Mouse (Mus musculus) c-Kit-negative CD71-positive TER-119-positive erythroid progenitor cells, embryonic 14.5 days (primary cell): Measurements from ENCODE around the gene Megf8.

Experiments
- DNase-seq: peaks from one replicate; pipeline ENCODE4 v3.0.0-alpha.2; 2013; ENCODE audit warnings: low read depth, low spot score

The Megf8 gene

GRCm38 (mm10) chr7:25334472-25334871, 17.5 kb downstream of the Megf8 start:
- DNase-seq = no peak

DNA sequence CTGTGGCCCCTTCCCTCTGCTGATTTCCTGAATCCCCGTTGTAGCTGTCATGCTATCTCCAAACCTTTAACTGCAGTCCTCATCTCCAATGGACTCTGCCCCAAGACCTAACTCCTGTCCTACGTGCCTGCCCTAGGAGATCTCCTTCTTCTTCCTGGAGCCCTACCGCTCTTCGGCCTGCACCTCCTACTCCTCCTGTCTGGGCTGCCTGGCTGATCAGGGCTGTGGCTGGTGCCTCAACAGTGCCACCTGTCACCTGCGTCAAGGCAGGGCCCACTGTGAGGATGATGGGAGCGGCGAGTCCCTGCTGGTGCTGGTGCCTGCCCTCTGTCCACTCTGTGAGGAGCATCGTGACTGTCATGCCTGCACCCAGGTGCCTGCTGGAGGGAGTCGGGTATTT, 22.4 kb downstream of the Megf8 start:
- no peak for DNase-seq

DNA sequence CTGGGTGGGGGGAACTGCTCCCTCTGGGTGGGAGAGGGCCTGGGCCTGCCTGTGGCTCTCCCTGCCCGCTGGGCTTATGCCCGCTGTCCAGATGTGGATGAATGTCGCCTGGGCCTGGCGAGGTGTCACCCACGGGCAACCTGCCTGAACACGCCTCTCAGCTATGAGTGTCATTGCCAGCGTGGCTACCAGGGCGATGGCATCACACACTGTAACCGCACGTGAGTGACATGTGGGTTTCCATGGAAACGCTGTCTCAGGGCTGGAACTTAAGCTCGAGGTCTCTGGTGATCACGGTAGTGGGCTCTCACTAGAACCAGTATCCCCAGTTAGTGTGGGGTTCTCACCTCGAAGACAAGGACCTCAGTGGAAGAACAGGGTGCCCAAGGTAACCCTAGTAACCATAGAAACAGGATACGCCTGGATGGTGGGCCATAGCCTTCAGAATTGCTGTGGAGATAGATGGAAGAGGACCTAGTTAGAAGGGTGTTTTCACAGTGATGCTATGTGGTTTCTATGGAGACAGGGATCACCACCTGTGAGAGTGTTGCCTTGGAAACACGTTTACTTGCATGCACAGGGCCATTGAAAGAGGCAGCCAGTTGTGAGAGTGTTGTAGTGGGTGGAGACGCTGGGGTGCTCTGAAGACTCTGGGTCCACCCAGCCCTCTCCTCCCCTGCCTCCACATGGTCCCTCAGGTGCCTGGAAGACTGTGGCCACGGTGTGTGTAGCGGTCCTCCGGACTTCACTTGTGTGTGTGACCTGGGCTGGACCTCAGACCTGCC, 24.2 kb downstream of the Megf8 start:
- DNase-seq = no peak

GRCm38 (mm10) chr7:25348861-25349260, 31.9 kb downstream of the Megf8 start:
- DNase-seq = no peak

- no peak for DNase-seq
These were observed 41.8 kb downstream of the Megf8 start for GRCm38 (mm10) chr7:25358721-25359206.

DNA sequence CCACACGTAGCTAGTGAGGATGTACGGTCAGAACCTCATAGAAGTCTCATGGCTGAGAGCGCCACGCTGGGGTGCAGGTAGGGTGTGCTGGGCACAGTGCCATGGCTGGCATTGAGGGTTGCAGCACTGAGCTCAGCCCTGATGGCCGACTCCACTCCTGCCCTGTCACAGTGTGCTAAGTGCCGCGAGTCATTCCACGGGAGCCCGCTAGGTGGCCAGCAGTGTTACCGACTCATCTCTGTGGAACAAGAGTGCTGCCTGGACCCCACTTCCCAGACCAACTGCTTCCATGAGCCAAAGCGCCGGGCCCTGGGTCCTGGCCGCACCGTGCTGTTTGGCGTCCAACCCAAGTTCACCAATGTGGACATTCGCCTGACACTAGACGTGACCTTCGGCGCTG, 46.2 kb downstream of the Megf8 start:
- DNase-seq = no peak

- no peak for DNase-seq
These were observed 46.7 kb downstream of the Megf8 start for GRCm38 (mm10) chr7:25363632-25364031.

DNA sequence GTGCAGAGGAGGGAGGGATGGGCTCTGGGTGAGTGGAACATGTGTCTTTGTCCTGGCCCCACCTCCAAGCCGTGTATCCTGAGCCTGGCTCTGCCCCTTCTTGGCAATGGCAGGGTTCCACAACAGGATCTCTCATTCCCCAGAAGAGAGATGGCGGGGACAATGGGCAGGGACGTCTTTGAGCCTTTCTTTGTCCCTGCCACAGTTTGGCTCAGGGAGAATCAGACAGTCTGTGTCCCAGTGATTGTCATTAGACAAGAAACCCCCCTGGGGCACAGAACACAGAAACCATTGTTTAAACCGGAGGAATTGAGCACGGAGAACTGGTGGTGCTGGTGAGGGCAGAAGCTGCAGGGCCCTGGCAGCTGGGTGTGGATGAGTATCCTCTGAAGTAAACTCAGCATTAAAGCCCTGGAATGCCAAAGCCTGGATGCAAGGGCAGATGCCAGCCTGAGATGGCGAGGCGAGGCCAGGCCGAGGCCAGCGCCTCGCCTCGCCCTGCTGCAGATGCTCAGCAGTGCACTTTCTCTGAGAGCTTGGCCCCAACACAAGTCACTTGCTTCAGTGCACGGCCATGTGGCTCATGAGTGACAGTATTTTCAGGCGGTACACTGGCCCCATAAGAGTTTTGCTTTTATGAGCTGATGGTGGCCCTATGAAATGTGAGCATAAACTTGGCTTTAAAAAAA, 49.1 kb downstream of the Megf8 start:
- no peak for DNase-seq

GRCm38 (mm10) chr7:25367632-25368293, 50.8 kb downstream of the Megf8 start:
- DNase-seq = no peak

DNA sequence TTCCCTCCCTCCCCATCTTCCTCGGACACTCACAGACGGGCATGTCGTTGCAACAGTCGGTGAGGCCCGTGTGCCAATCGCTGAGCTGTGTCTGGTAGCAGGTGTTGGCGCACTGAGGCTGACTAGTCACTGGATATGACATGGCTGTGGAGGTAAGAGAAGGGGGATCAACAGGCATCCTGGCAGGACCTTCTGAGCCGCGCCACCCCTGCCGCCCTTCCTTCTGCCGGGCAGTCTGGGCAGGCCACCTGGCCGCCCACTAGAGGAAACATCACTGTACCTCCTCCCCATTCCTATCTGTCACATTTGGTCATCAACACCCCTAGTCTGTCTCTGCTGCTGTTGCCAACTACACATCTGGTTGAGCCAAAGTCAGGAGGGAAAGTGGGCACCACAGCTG, 51.4 kb downstream of the Megf8 start:
- DNase-seq = no peak

DNA sequence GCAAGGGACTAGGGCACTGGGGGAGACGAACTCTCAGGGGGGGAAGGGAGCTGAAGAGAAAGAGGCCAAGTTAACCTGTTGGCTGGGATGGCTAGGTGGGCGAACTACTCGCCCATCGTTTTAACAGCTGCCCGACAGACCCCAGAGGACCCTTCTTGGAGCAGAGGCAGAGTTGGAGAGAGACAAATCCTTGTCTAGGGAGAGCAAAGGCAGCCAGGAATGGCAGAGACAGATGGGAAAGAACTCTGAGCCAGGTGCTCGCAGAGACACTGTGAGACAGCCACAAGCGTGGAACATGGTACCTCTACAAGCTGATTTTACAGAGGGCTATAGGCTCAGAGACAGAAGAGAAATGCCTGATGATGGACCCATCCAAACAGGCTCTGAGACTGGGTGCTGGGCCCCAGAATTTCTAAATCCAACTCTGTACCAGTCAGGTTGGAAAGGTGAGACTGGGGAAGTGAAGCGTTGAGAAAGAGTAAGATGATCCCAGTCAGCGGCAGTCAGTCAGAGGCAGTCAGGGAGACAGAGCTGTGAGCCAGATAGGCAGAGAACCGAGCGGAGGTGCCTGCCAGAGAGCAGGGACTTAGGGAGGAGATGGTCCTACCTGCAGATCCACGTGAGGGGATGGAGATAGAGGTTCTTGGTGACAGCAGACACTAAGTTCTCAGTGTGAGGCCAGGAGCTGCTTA, 52.2 kb downstream of the Megf8 start, which contains the start of gene Cnfn:
Cnfn (minus strand) TSS at position 667 of the 692 bp plus-strand sequence.
- DNase-seq = no peak

DNA sequence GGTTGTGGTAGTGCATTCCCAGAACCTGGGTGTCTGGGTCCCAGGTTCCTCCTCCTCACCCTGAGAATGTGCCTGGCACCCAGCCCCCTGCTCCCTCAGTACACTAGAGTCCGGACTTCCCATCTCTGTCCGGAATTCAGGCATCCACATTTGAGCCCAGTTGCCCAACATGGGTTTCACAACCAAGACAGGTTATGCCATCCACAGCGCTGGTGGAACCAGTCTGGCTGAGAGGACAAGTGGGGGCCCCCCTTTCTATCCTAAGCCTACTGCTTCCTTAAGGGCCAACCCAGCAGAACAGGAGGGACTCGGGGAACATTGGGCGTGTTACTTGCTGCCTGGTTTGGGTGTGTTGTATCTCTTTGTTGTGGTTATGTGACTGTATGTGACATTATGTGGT, 55.5 kb downstream of the Megf8 start:
- no peak for DNase-seq

DNA sequence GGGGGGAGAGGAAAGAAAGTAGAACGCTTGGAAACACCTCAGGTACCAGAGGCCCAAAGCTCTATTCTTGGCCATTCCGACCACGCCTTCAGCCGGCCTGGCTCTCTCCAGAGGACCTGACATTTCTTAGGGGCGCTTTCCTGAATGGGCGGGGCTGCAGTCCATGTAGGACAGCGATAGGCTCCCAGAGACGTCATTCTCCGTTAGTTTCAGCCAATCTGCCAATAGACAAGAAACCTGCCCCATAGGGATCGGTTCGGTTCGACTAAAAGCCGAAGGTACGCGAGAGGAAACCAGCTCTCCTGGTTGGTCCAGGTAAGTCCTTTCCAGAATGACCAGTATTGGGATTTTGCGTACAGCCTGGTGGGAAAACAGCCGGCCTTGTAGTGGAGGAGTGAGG, 59.6 kb downstream of the Megf8 start:
- DNase-seq = peak; percentile 28

DNA sequence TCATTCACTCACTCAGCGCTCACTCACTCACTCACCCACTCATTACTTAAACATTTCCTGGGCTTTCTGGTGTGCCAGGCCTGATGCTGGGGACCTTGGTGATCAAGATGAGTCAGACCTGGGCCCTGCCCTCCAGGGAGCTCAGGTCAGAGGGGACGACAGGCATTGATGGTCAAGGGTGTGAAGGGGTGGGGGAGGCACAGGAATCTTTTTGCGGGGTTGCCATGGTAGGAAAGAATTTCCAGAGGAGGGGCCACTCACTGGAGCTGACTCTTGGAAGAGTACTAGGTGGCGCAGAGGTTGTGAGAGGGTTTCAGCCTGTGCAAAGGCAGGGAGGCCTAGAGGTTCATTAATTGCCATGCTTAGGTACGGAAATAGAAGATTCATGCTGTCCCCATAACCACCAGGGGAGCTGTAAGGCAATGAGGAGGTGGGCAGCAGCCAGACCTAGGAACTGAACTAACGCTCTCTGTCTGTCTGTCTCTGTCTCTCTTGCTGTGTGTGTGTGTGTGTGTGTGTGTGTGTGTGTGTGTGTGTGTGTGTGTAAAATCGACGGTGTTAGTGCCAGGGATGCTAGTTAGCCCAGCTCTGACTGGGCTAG, 60.2 kb downstream of the Megf8 start:
- no peak for DNase-seq

- DNase-seq = no peak
These were observed 61.5 kb downstream of the Megf8 start for GRCm38 (mm10) chr7:25378181-25379100.

DNA sequence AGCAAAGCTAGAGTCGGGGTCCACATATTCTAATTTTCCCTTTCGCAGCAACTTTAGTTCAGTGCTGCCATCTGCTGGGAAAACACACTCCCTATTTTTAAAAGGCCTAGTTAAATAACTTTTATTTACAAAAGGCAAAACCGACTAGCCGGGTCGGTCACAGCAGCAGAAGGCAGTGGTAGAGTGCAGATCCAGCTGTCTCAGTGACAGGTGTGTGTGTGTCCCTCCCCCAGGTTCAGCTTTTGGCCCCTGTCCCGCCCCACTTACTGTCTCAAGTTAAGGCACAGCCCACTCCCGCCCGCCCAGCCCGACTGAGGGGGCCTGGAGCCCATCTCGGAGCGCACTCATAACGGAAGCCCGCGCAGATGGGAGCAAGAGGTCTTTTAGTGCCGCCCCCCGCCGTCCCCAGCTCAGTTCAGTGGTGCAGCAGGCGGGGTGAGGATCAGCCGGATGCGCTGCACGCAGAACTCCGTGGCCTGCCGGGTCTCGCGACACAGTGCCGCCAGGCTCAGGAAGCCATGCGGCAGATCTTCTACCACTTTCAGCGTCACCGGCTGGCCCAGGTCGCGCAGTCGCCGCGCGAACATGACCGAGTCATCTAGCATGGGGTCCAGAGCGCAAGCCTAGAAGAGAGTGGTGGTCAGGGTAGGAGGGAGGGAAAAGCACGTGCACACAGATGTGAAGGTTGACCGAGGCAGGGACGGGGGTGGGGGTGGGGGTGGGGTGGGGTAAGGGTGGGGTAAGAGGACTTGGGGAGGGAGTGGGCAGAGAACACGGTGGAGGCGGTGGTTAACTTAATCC, 62.8 kb downstream of the Megf8 start:
- no peak for DNase-seq

DNA sequence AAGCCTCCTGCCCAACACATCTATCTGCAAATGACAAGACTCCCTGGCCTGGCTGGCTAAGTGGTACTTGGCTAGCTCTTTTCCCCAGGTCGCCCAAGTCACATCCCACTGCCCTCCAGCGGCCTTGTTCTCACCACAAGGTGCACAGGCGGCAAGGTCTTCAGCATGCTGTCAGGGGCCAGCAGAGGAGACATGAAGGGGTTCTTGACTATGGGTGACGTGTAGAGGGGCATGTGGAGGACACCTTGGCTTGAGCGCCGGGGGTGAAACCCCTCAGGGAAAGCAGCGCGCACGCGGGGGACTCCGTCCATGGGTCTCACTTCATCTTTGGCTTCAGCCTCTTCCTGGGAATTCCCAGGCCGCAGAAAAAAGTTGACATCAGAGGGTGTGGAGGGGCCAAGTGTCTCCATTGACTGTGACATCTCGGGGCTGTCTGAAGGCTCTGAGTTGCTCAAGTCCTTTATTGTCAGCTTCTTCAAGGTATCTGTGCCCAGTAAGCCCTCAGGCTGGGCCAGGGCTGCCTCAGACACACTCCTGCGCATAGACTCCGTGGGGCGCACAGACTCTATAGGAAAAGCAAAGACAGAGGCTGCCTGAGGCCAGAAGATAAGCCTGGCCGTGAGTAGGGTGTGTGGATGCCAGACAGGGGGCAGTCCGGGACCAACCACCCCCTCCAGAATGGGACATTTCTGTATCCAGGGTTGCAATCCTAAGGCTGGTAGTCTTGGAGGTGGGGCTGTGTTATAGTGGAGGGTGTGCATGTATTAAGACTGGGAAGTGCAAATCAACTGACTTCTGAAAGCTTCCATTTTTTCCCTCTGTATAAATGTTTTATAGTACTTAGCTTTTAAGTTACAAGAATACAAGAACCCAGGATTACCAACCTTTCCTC, 63.7 kb downstream of the Megf8 start:
- DNase-seq = no peak

DNA sequence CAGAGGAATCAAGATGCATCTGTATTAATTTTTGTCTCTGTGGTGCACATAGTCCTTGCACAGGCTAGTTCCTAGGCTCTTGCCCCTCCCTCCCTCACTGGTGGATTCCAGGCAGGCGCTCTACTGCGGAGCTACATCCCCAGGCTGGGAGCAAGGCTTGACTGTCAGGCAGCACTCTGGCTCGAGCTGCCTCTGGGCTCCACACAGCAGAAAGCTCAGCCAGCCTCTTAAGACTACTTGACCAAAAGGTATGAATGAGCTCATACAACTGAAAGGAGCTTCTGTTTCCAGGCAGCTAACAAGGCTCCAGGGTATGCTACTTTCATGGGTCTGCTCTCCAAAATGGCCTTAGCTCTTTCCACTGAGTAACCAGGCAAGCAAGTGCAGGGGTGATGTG, 64.3 kb downstream of the Megf8 start:
- no peak for DNase-seq

DNA sequence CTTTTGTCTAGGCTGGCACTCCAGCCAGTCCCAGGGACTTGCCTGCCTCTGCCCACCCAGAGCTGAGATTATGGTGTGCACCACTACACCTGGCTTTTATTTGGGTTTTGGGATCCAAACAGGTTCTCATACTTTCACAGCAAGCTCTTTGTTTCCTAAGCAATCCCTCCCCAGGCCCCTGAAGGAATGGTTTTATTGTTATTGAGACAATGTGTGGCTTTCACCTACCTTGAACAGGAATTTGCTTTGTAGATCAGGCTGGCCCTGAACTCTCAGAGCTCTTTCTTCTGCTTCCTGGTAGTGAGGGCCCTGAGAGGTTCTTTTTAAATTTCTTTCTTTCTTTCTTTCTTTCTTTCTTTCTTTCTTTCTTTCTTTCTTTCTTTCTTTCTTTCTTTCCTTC, 65.6 kb downstream of the Megf8 start:
- no peak for DNase-seq
